Mouse (Mus musculus) olfactory bulb, adult 2 months (tissue): ENCODE results near the gene Fgfr2. TPM values are rescaled to one million over a fixed set of nuclear protein-coding genes. Genes with fewer than 3 reads are reported as not detected.

Experiments
- H3K27ac ChIP-seq: fragments of 200-500 bp; 2 replicates; pipeline ENCODE4 v1.5.1; 2012; ENCODE audit warnings: low read depth, low read length; ENCODE audit not compliant: insufficient read depth
- H3K4me1 ChIP-seq: fragments of 200-500 bp; 2 replicates; pipeline ENCODE4 v1.6.1; 2012; ENCODE audit warnings: low read length; ENCODE audit not compliant: control insufficient read depth, insufficient read depth
- H3K4me3 ChIP-seq: fragments of 200-500 bp; 2 replicates; pipeline ENCODE4 v1.5.1; 2012; ENCODE audit warnings: mild to moderate bottlenecking, low read depth, low read length, moderate library complexity; ENCODE audit not compliant: insufficient read depth
- CTCF ChIP-seq: fragments of 200-500 bp; IDR thresholded peaks from 2 replicates; pipeline ENCODE4 v1.5.1; 2012; ENCODE audit warnings: low read depth, mild to moderate bottlenecking, low read length, moderate library complexity; ENCODE audit not compliant: insufficient read depth
- POLR2A ChIP-seq: fragments of 200-500 bp; IDR thresholded peaks from 2 replicates; pipeline ENCODE4 v1.6.1; 2012; ENCODE audit warnings: mild to moderate bottlenecking, low read depth, low read length, moderate library complexity; ENCODE audit not compliant: insufficient read depth
- WGBS: fragments of 180-500 bp; shearing (Covaris S2); methylation state at CpG from one replicate; pipeline ENCODE4 v1.1.7; 2018; 5-methylcytosine and 5-hydroxymethylcytosine counted together
- polyA plus RNA-seq: library from polyadenylated mRNA; stranded (reverse); fragments of >200 nt; gene quantifications from 2 replicates; pipeline ENCODE4 v1.2.4, GENCODE M21; 2012; ENCODE audit warnings: low replicate concordance; ENCODE audit not compliant: missing spikeins, insufficient read depth, insufficient read length

Fgfr2 gene
- polyA plus RNA-seq, 1 experiment = not detected

DNA sequence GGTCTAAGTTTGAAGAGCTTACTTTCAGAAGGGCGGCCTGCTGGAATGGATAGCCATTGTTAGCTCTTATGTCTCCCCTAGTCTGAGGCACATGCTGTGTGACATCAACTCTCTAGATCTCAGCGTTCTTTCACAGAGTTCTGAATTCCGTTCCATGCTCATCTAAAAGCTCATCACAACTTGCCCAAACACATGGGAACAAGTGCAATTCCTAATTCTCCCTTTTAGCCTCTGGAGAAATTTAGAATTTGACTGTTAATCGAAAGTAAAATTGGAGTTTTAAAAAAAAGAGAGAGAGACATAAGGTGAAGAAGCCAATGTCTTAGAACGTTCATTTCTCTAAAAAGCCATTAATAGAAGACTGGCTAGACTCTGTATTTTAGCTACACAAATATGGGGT, 1793.7 kb downstream of the Fgfr2 start, which contains the start of gene Fam24b:
Fam24b (minus strand) TSS at position 101 of the 400 bp plus-strand sequence.
- Histone ChIP-seq H3K4me1 (no peaks in the 10 kb centered on the region), H3K4me3 (no peak within 1 kb of the TSS), H3K27ac (no peak within 1 kb of the TSS)
- 94% methylated on average over 5 of the region's 5 CpGs for WGBS
- TF ChIP-seq CTCF (no peak), POLR2A (no peak)

DNA sequence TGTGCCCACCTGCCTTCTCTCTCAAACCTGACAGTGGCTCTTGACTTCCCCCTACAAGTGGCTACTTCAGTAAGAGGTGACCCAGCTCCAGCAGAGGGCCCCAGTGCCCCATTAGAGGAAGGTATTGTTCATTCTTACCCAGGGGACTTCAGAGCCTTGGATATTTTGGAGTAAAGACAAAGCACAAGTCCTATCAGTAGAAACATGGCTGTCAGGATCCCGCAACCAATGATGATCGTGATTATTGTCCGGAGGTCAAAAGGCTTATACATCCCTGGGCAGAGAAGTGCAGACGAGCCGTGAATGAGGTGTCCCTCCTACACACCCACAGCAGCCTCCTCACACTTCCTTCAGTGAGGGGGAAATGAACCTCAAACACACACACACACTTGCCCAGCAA, 1796.1 kb downstream of the Fgfr2 start:
- TF ChIP-seq CTCF (no peak), POLR2A (no peak)
- WGBS = 93% methylated on average over 5 of the region's 5 CpGs
- H3K4me1 ChIP-seq = no peaks in the 10 kb centered on the region
- no peak overlapping the region for H3K27ac ChIP-seq
- H3K4me3 ChIP-seq = no peak overlapping the region

DNA sequence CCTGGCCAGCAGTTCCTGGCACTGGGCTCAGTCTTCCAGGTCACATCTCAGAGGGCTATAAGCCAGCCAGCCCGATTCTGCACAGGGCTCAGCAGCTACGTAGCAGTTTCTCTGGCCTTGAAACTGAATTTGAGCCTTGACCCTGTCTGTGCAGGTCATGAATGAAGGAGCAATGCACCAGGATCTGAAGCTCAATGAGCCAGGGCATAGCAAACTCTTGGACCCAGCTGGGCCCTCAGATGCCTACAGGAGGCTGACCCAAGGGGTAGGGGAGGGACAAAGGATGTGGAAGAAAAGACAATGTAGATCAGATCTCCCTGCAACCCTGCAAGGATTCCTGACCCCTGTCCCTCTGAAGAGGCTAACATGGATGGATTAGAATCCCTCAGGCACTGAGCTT, 1801.0 kb downstream of the Fgfr2 start, which contains the start of gene Cuzd1:
Cuzd1 (minus strand) TSS at position 101 of the 400 bp plus-strand sequence.
- H3K27ac ChIP-seq = no peak within 1 kb of the TSS
- 69% methylated on average over 2 of the region's 2 CpGs for WGBS

DNA sequence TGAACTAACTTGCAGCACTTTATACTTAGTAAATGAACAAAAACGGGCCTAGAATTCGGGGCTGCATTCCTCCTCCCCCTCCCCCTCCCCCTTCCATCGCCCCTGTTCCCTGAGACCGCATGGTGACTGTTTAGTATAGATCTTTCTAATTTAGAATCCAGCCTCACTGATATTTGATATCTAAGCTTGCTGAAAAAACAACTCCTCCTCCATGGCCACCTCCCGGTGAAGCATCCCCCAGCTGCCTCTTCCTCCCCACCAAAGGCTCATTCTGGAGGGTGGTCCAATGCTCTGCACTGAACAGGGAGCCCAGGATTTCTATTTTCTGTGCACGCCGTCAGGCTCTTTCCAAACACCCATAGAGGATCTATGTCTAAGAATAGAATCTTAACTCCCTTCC, 1804.8 kb downstream of the Fgfr2 start:
- 53% methylated on average over 6 of the region's 7 CpGs for WGBS
- Histone ChIP-seq H3K4me1 (0 out of 2 replicates have a peak, but pooled peaks cover 2% of the 10 kb centered on the region), H3K27ac (no peak overlapping the region), H3K4me3 (no peak overlapping the region)
- TF ChIP-seq POLR2A = no peak
- TF ChIP-seq CTCF = no peak

More for the DNA sequence above, 1801.0 kb downstream of the Fgfr2 start, which contains the start of gene Cuzd1:
- no peak within 1 kb of the TSS for H3K4me3 ChIP-seq
- TF ChIP-seq CTCF = no peak
- no peak for TF ChIP-seq POLR2A
- H3K4me1 ChIP-seq = 0 out of 2 replicates have a peak, but pooled peaks cover 2% of the 10 kb centered on the region

DNA sequence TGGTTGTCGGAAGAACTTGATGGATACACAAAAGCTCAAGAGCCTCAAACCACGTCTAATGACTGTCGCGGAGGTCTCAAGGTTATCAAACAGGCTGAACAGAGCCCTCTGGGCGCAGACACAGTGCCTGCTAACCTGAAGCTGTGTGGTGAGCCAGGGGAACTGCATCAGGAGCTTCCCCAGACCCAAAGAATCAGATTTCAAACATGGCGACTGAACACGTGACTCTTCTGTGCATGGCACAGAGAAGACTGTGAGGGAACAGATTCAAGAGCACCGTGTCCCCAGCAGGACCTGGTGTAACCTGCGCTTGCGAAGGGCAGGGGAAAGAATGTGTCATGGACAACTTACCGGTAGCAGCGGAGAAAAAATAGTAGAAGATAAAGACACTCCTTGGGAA, 1805.6 kb downstream of the Fgfr2 start:
- 0 out of 2 replicates have a peak, but pooled peaks cover 2% of the 10 kb centered on the region for H3K4me1 ChIP-seq
- H3K4me3 ChIP-seq = no peak overlapping the region
- H3K27ac ChIP-seq = no peak overlapping the region
- WGBS = 85% methylated on average over 12 of the region's 12 CpGs
- TF ChIP-seq CTCF (no peak), POLR2A (no peak)

DNA sequence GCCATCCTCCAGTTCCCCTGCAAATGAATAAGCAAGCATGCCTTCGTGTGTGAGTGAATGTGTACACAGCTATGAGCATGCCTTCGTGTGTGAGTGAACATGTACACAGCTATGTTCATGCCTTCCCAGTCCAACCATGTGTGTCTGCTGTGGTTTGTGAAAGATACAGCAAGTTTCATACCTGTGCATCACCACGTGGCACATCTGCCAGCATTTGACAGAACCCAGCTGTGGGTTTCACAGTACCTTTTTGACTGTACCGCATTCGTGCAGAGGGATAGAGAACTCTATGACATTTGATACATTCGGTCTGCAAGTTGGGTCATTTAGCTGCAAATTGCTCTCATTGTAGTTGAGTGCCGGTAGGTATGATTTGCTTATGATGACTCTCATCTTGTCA, 1808.7 kb downstream of the Fgfr2 start:
- Histone ChIP-seq H3K4me3 (no peak overlapping the region), H3K4me1 (0 out of 2 replicates have a peak, but pooled peaks cover 2% of the 10 kb centered on the region), H3K27ac (no peak overlapping the region)
- WGBS = 87% methylated on average over 7 of the region's 7 CpGs
- no peak for TF ChIP-seq CTCF
- TF ChIP-seq POLR2A = no peak

DNA sequence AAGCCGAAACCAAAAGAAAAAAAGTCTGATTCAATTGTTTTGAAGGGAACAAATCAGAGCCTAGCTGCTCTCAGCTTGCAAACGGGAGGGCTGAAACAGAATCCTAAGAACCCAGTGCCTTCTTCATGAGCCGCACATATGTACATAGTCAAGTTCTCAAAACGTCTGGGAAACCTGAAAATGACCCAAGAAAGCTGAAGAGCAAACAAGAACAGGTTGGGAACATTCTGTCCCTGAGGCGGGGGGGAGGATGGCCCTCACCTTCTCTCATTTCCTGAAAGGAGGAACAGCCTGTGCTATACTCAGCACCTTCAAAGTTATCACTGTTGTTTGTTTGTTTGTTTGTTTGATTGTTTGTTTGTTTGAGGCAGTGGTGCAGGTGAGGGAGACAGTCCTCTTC, 1816.4 kb downstream of the Fgfr2 start:
- H3K4me1 ChIP-seq = no peaks in the 10 kb centered on the region
- no peak for TF ChIP-seq CTCF
- no peak overlapping the region for H3K27ac ChIP-seq
- no peak overlapping the region for H3K4me3 ChIP-seq
- 84% methylated on average over 5 of the region's 5 CpGs for WGBS

DNA sequence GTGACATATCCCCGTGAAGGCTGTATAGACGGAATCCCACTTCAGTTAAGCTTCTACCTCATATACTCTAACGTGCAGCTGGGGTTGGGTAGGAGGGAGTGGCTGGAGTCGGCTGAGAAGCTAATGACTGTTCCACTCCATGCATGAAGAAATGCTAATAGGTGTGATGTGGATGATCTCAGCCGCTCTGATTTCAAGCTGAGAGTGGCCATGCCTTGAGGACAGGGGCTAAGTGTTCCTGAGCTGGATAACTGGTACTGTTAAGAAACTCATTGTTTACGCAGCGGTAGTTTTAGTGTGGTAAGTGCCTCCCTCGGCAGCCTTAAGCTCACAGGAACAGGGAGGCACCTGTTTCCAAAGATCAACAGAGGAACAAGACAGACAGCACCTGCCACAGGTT, 1819.8 kb downstream of the Fgfr2 start:
- Histone ChIP-seq H3K4me3 (no peak overlapping the region), H3K4me1 (no peaks in the 10 kb centered on the region), H3K27ac (no peak overlapping the region)
- TF ChIP-seq POLR2A (no peak), CTCF (no peak)
- whole genome bisulfite sequencing = 77% methylated on average over 8 of the region's 8 CpGs

DNA sequence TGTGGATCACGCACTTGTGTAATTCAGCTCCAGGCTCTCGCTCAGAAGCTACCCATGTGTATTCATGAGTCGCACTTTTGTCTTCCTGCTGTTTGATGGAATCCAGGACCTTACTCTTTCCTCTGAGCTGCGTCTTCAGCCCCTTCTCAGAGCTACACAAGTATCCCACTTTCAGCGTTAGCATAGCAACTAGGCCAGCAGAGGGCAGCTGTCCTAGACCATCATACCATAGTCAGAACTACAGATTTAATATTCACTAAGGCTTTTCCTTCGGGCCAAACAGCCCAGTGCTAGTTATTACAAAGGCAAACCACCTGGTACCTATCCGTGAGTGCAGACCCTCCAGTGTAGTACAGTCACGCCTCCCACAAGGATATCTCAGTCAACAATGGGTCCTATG, 1826.0 kb downstream of the Fgfr2 start:
- no peaks in the 10 kb centered on the region for H3K4me1 ChIP-seq
- no peak for TF ChIP-seq POLR2A
- H3K27ac ChIP-seq = no peak overlapping the region
- 78% methylated on average over 8 of the region's 8 CpGs for WGBS
- H3K4me3 ChIP-seq = no peak overlapping the region

DNA sequence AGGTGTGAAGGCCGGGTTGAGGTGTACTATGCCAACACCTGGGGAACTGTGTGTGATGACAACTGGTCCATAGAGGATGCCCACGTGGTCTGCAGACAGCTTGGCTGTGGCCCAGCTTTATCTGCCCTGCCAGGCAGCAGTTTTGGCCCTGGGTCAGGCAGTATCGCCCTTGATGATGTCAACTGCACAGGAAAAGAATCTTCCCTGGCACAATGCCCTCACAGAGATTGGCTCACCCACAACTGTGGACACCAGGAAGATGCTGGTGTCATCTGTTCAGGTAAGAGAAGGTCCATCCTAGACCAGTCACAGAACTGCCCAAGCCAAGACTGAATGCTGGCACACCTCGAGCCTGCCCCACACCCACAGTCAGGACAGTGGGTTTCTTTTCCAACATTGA, 1857.3 kb downstream of the Fgfr2 start:
- WGBS = 67% methylated on average over 4 of the region's 4 CpGs
- no peak overlapping the region for H3K27ac ChIP-seq
- no peak overlapping the region for H3K4me3 ChIP-seq
- no peak for TF ChIP-seq POLR2A
- no peak for TF ChIP-seq CTCF
- H3K4me1 ChIP-seq = peaks cover 5% of the 10 kb centered on the region; the same call in 1 of the 2 replicates
